Mouse (Mus musculus) liver, embryonic 15.5 days (tissue): ENCODE results near the gene Vmn2r22. TPM values are rescaled to one million over a fixed set of nuclear protein-coding genes. Genes with fewer than 3 reads are reported as not detected.

Experiments
- polyA plus RNA-seq: library from polyadenylated mRNA; unstranded; fragments of >200 nt; fragmentation: Nextera tagmentation; extraction: Ambion mirVana; gene quantifications from 2 replicates; pipeline ENCODE4 v1.2.1, GENCODE M21; 2015

Vmn2r22 gene
- polyA plus RNA-seq, 1 experiment from 2014 or later: not detected

Other genes with a start within 250 kb of the Vmn2r22 start
- gene Vmn2r20, start 232.6 kb downstream of the Vmn2r22 start, polyA plus RNA-seq: not detected in 2 replicates
- gene Vmn2r21, start 117.3 kb downstream of the Vmn2r22 start, polyA plus RNA-seq: not detected in 2 replicates
- not detected in 2 replicates for gene Vmn2r23, start 51.9 kb upstream of the Vmn2r22 start, polyA plus RNA-seq
- not detected in 2 replicates for gene Vmn2r24, start 128.2 kb upstream of the Vmn2r22 start, polyA plus RNA-seq
- gene Vmn2r25, start 202.7 kb upstream of the Vmn2r22 start, polyA plus RNA-seq: not detected in 2 replicates